Comparison of ENCODE assay signal across 10 mouse cellular contexts in the genomic region with DNA sequence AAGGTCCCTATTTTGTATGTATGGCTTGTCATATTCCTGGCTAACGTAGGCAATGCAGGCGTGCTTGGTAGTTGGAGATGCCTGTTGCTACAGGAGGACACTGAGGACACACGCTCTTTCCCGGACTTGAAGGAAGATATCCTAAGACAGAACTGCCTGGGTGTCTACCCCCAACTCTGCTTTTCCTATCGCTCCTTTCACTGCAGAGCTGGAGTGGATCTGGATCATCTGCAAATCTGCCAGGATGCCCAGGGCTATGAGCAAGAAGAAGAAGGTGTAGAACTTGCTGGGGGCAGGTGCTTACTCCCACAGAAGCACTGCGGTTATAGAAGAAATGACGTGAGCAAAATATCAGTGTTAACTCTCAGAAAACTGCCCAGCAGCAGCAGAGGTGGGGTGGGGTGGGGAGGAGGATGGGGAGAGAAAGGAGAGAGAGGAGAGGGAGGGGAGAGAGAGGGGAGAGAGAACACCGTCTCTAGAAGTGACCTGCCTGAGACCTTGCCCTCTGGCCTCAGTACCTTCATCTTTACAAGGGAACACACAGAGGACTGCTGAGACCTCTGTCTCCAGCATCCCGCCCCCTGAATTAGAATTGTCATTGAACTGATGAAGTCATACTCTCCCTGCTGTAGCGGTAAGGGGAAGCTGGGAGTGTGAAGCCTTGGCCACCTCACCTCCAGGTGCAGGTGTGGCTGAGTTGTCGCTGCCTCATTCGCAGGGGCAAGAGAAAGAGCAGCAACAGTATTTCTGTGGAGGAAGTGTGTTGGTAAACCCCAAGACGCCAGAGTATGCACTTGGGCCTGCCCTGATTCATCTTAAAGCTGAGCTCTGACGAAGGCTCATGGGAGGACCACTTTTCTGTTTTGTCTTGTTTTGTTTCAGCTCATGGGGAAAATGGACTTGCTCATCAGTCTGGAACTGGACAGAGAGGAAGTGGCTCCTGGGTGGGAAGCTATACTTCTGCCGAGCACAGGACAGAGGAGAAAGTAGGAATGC. TPM values are rescaled to one million over a fixed set of nuclear protein-coding genes. Genes with fewer than 3 reads are reported as not detected.
DNase-seq lines count a peak whose midpoint lies in the region; ATAC-seq and TF ChIP-seq lines count a peak whose summit lies in the region.
"Had no signal": no experiment of that assay in that cellular context is flagged by ENCODE, and none has a peak within 500 bp of the region (broad histone marks: within the 10 kb centered on the region; RNA-seq: fewer than 3 reads in every experiment).

No protein-coding gene starts in this region.

- H3K4me2 ChIP-seq in stomach, embryonic 14.5 days (replicated peaks; ENCODE audit: low read depth, low read length) = no peak overlapping the region
- H3K4me2 ChIP-seq in stomach, postnatal 0 days (replicated peaks; ENCODE audit: low read depth) = no peak overlapping the region
- H3K4me2 ChIP-seq in liver, embryonic 16.5 days (ENCODE audit: low read depth, low read length) = no peak overlapping the region

- no peaks in the 10 kb centered on the region for H3K36me3 ChIP-seq in heart, embryonic 10.5 days
- no peaks in the 10 kb centered on the region for H3K36me3 ChIP-seq in stomach, embryonic 14.5 days (ENCODE audit: control insufficient read depth, insufficient read depth, low read length)
- no peaks in the 10 kb centered on the region for H3K36me3 ChIP-seq in stomach, postnatal 0 days (ENCODE audit: control insufficient read depth, insufficient read depth, low read length)
- H3K36me3 ChIP-seq in liver, embryonic 16.5 days (ENCODE audit: control insufficient read depth, insufficient read depth) = no peaks in the 10 kb centered on the region

- no peak overlapping the region for H3K9ac ChIP-seq in stomach, embryonic 14.5 days (replicated peaks; ENCODE audit: low read depth, low read length)
- H3K9ac ChIP-seq in stomach, postnatal 0 days (ENCODE audit: low read length) = no peak overlapping the region
- H3K9ac ChIP-seq in liver, embryonic 16.5 days (ENCODE audit: low read depth, low read length) = no peak overlapping the region

- no peak for TF ChIP-seq EP300 in stomach, postnatal 0 days (optimal IDR thresholded peaks at IDR 0.05)

- DNase-seq in heart, embryonic 10.5 days (ENCODE audit: low spot score) = no peak
- DNase-seq in heart, postnatal 4 days = no peak
- DNase-seq in stomach, postnatal 0 days (ENCODE audit: low spot score) = no peak
- no peak for DNase-seq in left cerebral cortex, adult 11 months (ENCODE audit: low spot score)
- DNase-seq in gastrocnemius, postnatal 4 days (ENCODE audit: low spot score in 2 of 2) = no peak
- DNase-seq in cerebellum, postnatal 4 days (ENCODE audit: low spot score in 2 of 2) = no peak
- DNase-seq: adrenal gland, postnatal 10 days had no signal

- TF ChIP-seq CTCF in stomach, postnatal 0 days (IDR thresholded peaks at IDR 0.05; ENCODE audit: low read depth) = no peak

- H3K9me3 ChIP-seq in heart, embryonic 10.5 days = no peaks in the 10 kb centered on the region
- H3K9me3 ChIP-seq in stomach, embryonic 14.5 days (ENCODE audit: control insufficient read depth, low read depth, low read length) = no peaks in the 10 kb centered on the region
- no peaks in the 10 kb centered on the region for H3K9me3 ChIP-seq in stomach, postnatal 0 days (ENCODE audit: control insufficient read depth, low read length)
- no peaks in the 10 kb centered on the region for H3K9me3 ChIP-seq in liver, embryonic 16.5 days (replicated peaks; ENCODE audit: control insufficient read depth, low read length)

- 69% methylated on average over 15 of the region's 15 CpGs for WGBS in heart, embryonic 10.5 days
- 61% methylated on average over 15 of the region's 15 CpGs for WGBS in stomach, embryonic 14.5 days
- WGBS in stomach, postnatal 0 days = 65% methylated on average over 15 of the region's 15 CpGs
- 38% methylated on average over 15 of the region's 15 CpGs for WGBS in liver, embryonic 16.5 days (ENCODE audit: insufficient replicate concordance)

- H3K4me3 ChIP-seq in heart, embryonic 10.5 days = no peak overlapping the region
- H3K4me3 ChIP-seq in stomach, embryonic 14.5 days (ENCODE audit: low read depth, low read length) = no peak overlapping the region
- no peak overlapping the region for H3K4me3 ChIP-seq in stomach, postnatal 0 days (ENCODE audit: low read depth, low read length)
- H3K4me3 ChIP-seq in liver, embryonic 16.5 days (ENCODE audit: low read depth, low read length) = no peak overlapping the region
- H3K4me3 ChIP-seq: erythroblast, embryonic 14.5 days had no signal

- H3K27ac ChIP-seq in heart, embryonic 10.5 days = peak overlapping the region; percentile 23; the same call in 1 of the 2 replicates
- peak overlapping the region; percentile 21; the same call in 1 of the 2 replicates for H3K27ac ChIP-seq in stomach, embryonic 14.5 days (ENCODE audit: low read length)
- no peak overlapping the region for H3K27ac ChIP-seq in stomach, postnatal 0 days (replicated peaks)
- peak overlapping the region; percentile 67 for H3K27ac ChIP-seq in liver, embryonic 16.5 days (ENCODE audit: low read length)

- no peak for ATAC-seq in stomach, embryonic 14.5 days (ENCODE audit: insufficient number of reproducible peaks, insufficient read depth, low FRiP score, low read depth)
- no peak for ATAC-seq in stomach, postnatal 0 days (ENCODE audit: low FRiP score, low TSS enrichment)
- ATAC-seq in liver, embryonic 16.5 days (ENCODE audit: low read depth) = no peak

- peaks cover 57% of the 10 kb centered on the region for H3K4me1 ChIP-seq in heart, embryonic 10.5 days
- H3K4me1 ChIP-seq in stomach, embryonic 14.5 days (ENCODE audit: control insufficient read depth, insufficient read depth, low read length) = peaks cover 12% of the 10 kb centered on the region; the same call in 1 of the 2 replicates
- H3K4me1 ChIP-seq in stomach, postnatal 0 days (replicated peaks; ENCODE audit: control insufficient read depth, insufficient read depth) = no peaks in the 10 kb centered on the region
- peaks cover 14% of the 10 kb centered on the region for H3K4me1 ChIP-seq in liver, embryonic 16.5 days (ENCODE audit: control insufficient read depth, low read depth, low read length)

- peaks cover 10% of the 10 kb centered on the region; the same call in 1 of the 2 replicates for H3K27me3 ChIP-seq in heart, embryonic 10.5 days (ENCODE audit: insufficient read depth, poor library complexity, severe bottlenecking)
- no peaks in the 10 kb centered on the region for H3K27me3 ChIP-seq in stomach, embryonic 14.5 days (ENCODE audit: control insufficient read depth, insufficient read depth, low read length)
- H3K27me3 ChIP-seq in stomach, postnatal 0 days (ENCODE audit: control insufficient read depth, insufficient read depth, low read length) = no peaks in the 10 kb centered on the region
- no peaks in the 10 kb centered on the region for H3K27me3 ChIP-seq in liver, embryonic 16.5 days (ENCODE audit: control insufficient read depth, insufficient read depth, low read depth, low read length)

RNA-seq across cellular contexts. Expression of a gene that starts 35.5 kb away (rescaled TPM):
- 17.5 and 20.8 TPM in 2 replicates for polyA plus RNA-seq in heart, embryonic 10.5 days (2016; fragmentation: Nextera tagmentation; extraction: Ambion mirVana)
- total RNA-seq in heart, postnatal 4 days (2021) = 10 to 100 TPM; 38.9 to 41.1 TPM
- 11.4 and 11.6 TPM in 2 replicates for polyA plus RNA-seq in stomach, embryonic 14.5 days (2014; fragmentation: Nextera tagmentation; extraction: Ambion mirVana)
- polyA plus RNA-seq in stomach, postnatal 0 days (2015; fragmentation: Nextera tagmentation; extraction: Ambion mirVana) = 4.6 and 4.9 TPM in 2 replicates
- polyA plus RNA-seq in liver, embryonic 16.5 days (2015; fragmentation: Nextera tagmentation; extraction: Ambion mirVana) = 6.9 and 8.2 TPM in 2 replicates
- 10 to 100 TPM; 22.3 to 27.9 TPM for total RNA-seq in gastrocnemius, postnatal 4 days (2021)
